Mouse (Mus musculus): Measurements from ENCODE around the gene Tmem186.

Gene Tmem186

GRCm38 (mm10) chr16:8613447-8613846 is 24.1 kb downstream of the Tmem186 start:
- no peak for DNase-seq (ENCODE audit: extremely low read depth, insufficient read length, low spot score)

- no peak for DNase-seq (ENCODE audit: extremely low read depth, insufficient read length, low spot score)
These were observed 24.5 kb downstream of the Tmem186 start for GRCm38 (mm10) chr16:8613039-8613438.

GRCm38 (mm10) chr16:8612214-8613005 is 25.1 kb downstream of the Tmem186 start:
- no peak for DNase-seq (ENCODE audit: extremely low read depth, insufficient read length, low spot score)

- DNase-seq (ENCODE audit: extremely low read depth, insufficient read length, low spot score) = no peak
These were observed 27.1 kb downstream of the Tmem186 start for GRCm38 (mm10) chr16:8610397-8610796.

GRCm38 (mm10) chr16:8603789-8604188 is 33.7 kb downstream of the Tmem186 start:
- no peak for DNase-seq (ENCODE audit: extremely low read depth, insufficient read length, low spot score)

GRCm38 (mm10) chr16:8597516-8597915 is 40.0 kb downstream of the Tmem186 start:
- DNase-seq (ENCODE audit: extremely low read depth, insufficient read length, low spot score) = no peak

- no peak for DNase-seq (ENCODE audit: extremely low read depth, insufficient read length, low spot score)
These were observed 41.2 kb downstream of the Tmem186 start for GRCm38 (mm10) chr16:8596336-8596735.

- DNase-seq (ENCODE audit: extremely low read depth, insufficient read length, low spot score) = no peak
These were observed 42.1 kb downstream of the Tmem186 start for GRCm38 (mm10) chr16:8595411-8595810.

GRCm38 (mm10) chr16:8585056-8585455 is 52.5 kb downstream of the Tmem186 start:
- no peak for DNase-seq (ENCODE audit: extremely low read depth, insufficient read length, low spot score)

GRCm38 (mm10) chr16:8584248-8584647 is 53.3 kb downstream of the Tmem186 start:
- no peak for DNase-seq (ENCODE audit: extremely low read depth, insufficient read length, low spot score)

Measured in 3134 (cell line).